Mouse (Mus musculus): ENCODE measurements around the gene Cnot1. TPM values are rescaled to one million over a fixed set of nuclear protein-coding genes. Genes with fewer than 3 reads are reported as not detected.

The Cnot1 gene
- total and polyA plus RNA-seq, 3 experiments: 142 to 182 (median 146) TPM

DNA sequence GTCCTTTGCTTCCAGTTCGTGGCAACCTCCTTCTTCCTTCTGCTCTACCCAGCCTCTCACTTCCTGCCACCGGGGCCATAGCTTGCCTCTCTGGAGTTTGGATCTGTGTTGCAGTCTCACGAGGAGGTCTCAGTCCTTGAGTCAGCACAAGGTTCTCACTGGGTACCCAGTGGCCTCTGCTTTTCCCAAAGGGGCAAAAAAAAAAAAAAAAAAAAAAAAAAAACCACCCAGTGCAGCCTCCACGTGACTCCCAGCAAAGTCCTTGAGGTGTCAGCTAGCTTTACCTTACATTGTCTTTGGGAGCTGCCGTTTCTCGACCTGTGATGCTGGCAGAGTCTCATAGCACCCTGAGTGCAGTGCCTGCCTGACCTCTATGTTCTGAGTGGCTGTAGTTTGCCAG, 109.1 kb downstream of the Cnot1 start:
- in situ Hi-C loops (cut with MboI; ENCODE audit: low pct_ligation_motif_present, low pct_unique_long_range_greater_than_20kb, low sequenced_read_pairs): loop anchor here (5.0 kb wide), 1 partner anchor 96 kb away; no protein-coding TSS in a partner anchor
- DNase-seq (ENCODE audit: extremely low read depth): no peak
- H3K4me1 ChIP-seq (ENCODE audit: control insufficient read depth in 1 of 2, insufficient read depth in 2 of 2): peaks cover 0 to 21% of the 10 kb centered on the region in 2 experiments; a peak in 2 of 4 replicates
- TF ChIP-seq ZNF384 (IDR thresholded peaks at IDR 0.05; ENCODE audit: low read depth, low read length): peak; percentile 70
- TF ChIP-seq RAD21 (IDR thresholded peaks at IDR 0.05; ENCODE audit: low read depth, low read length): no peak
- TF ChIP-seq BHLHE40 (IDR thresholded peaks at IDR 0.05; ENCODE audit: low read depth, low read length): 0 out of 2 replicates have a peak, but pooled peaks have one; percentile 19
- no peaks in the 10 kb centered on the region for H3K9me3 ChIP-seq (replicated peaks; ENCODE audit: low read length)
- H3K4me2 ChIP-seq (ENCODE audit: insufficient read depth, low read depth, poor library complexity, severe bottlenecking): no peak overlapping the region
- no peak overlapping the region for H3K4me3 ChIP-seq (replicated peaks in 1 of 3; ENCODE audit: low read depth in 2 of 3, low read length in 2 of 3, poor library complexity in 1 of 3)
- dilution Hi-C loops (cut with MboI; ENCODE audit: extremely low pct_ligation_motif_present, extremely low pct_unique_long_range_greater_than_20kb, low sequenced_read_pairs): no loop called here
- H3K36me3 ChIP-seq (replicated peaks in 1 of 2; ENCODE audit: control insufficient read depth in 1 of 2, insufficient read depth in 1 of 2, low read length in 1 of 2): no peaks in the 10 kb centered on the region
- no peak overlapping the region for H3K9ac ChIP-seq (ENCODE audit: insufficient read depth, low read depth)
- H3K79me2 ChIP-seq (replicated peaks; ENCODE audit: control insufficient read depth, extremely low read depth, insufficient read depth, poor library complexity, severe bottlenecking): no peaks in the 10 kb centered on the region
- H3K27ac ChIP-seq (ENCODE audit: insufficient read depth, low read depth): no peak overlapping the region
- H3K27me3 ChIP-seq (replicated peaks): peaks cover 49% of the 10 kb centered on the region

DNA sequence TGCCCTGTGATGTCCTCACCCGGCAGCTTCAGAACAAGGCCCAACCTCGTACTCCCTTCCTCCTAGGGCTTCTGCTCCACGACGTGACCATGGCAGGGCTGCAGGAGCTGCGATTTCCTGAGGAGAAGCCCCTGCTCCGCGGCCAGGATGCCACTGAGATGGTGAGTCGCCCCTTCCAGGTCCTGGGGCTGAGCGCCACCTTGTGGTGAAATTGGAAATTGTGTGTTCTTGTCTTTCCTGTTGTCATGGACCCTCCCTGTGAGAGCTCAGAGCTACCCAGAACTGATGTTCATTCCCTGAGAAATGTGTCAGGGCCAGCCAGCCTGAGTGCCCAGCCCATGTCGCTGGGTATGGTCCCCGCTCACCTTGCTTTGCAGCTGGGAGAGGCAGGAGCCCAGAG, 110.1 kb downstream of the Cnot1 start:
- in situ Hi-C loops (cut with MboI; ENCODE audit: low pct_ligation_motif_present, low pct_unique_long_range_greater_than_20kb, low sequenced_read_pairs) (loop anchor here (5.0 kb wide), 1 partner anchor 95 kb away; no protein-coding TSS in a partner anchor), dilution Hi-C loops (cut with MboI; ENCODE audit: extremely low pct_ligation_motif_present, extremely low pct_unique_long_range_greater_than_20kb, low sequenced_read_pairs) (no loop called here)
- Histone ChIP-seq H3K4me1 (ENCODE audit: control insufficient read depth in 1 of 2, insufficient read depth in 2 of 2) (peaks cover 0 to 13% of the 10 kb centered on the region in 2 experiments; a peak in 2 of 4 replicates), H3K36me3 (replicated peaks in 1 of 2; ENCODE audit: control insufficient read depth in 1 of 2, insufficient read depth in 1 of 2, low read length in 1 of 2) (no peaks in the 10 kb centered on the region), H3K9me3 (replicated peaks; ENCODE audit: low read length) (no peaks in the 10 kb centered on the region), H3K4me2 (ENCODE audit: insufficient read depth, low read depth, poor library complexity, severe bottlenecking) (peak overlapping the region; percentile 50), H3K4me3 (replicated peaks in 1 of 3; ENCODE audit: low read depth in 2 of 3, low read length in 2 of 3, poor library complexity in 1 of 3) (no peak overlapping the region), H3K9ac (ENCODE audit: insufficient read depth, low read depth) (no peak overlapping the region), H3K79me2 (replicated peaks; ENCODE audit: control insufficient read depth, extremely low read depth, insufficient read depth, poor library complexity, severe bottlenecking) (no peaks in the 10 kb centered on the region), H3K27me3 (replicated peaks) (peaks cover 46% of the 10 kb centered on the region), H3K27ac (ENCODE audit: insufficient read depth, low read depth) (no peak overlapping the region)
- peak; percentile 82 for DNase-seq (ENCODE audit: extremely low read depth)
- peak; percentile 49; the same call in 1 of the 2 replicates for TF ChIP-seq NELFE (IDR thresholded peaks at IDR 0.05; ENCODE audit: low read depth, low read length)
- 0 out of 2 replicates have a peak, but pooled peaks have one; percentile 14 for TF ChIP-seq MAX (IDR thresholded peaks at IDR 0.05; ENCODE audit: low read length)
- no peak for TF ChIP-seq HCFC1 (IDR thresholded peaks at IDR 0.05; ENCODE audit: low read depth, low read length)
- TF ChIP-seq SMC3 (IDR thresholded peaks at IDR 0.05; ENCODE audit: low read depth, low read length): peak; percentile 94
- peak; percentile 80 to 95 for TF ChIP-seq CTCF (conservative IDR thresholded peaks at IDR 0.05 in 1 of 2, IDR thresholded peaks at IDR 0.05 in 1 of 2; ENCODE audit: low read depth in 2 of 2, low read length in 2 of 2)
- TF ChIP-seq JUN (IDR thresholded peaks at IDR 0.05; ENCODE audit: insufficient read depth, low read depth, low read length): no peak
- no peak for TF ChIP-seq USF2 (conservative IDR thresholded peaks at IDR 0.05; ENCODE audit: low read depth, low read length)
- TF ChIP-seq ZNF384 (IDR thresholded peaks at IDR 0.05; ENCODE audit: low read depth, low read length): peak; percentile 60
- peak; percentile 93 for TF ChIP-seq RAD21 (IDR thresholded peaks at IDR 0.05; ENCODE audit: low read depth, low read length)
- TF ChIP-seq RCOR1 (conservative IDR thresholded peaks at IDR 0.05; ENCODE audit: low read depth, low read length): no peak
- 0 out of 2 replicates have a peak, but pooled peaks have one; percentile 13 for TF ChIP-seq IRF4 (IDR thresholded peaks at IDR 0.05; ENCODE audit: low read depth, low read length)
- no peak for TF ChIP-seq ZMIZ1 (IDR thresholded peaks at IDR 0.05; ENCODE audit: low read depth, low read length)
- TF ChIP-seq MXI1 (IDR thresholded peaks at IDR 0.05; ENCODE audit: low read depth, low read length): no peak
- no peak for TF ChIP-seq POLR2A (IDR thresholded peaks at IDR 0.05; ENCODE audit: low read depth, low read length)
- TF ChIP-seq MEF2A (IDR thresholded peaks at IDR 0.05; ENCODE audit: borderline replicate concordance, low read depth, low read length): no peak
- TF ChIP-seq MAZ (IDR thresholded peaks at IDR 0.05; ENCODE audit: low read depth, low read length): no peak
- no peak for TF ChIP-seq POLR2AphosphoS2 (IDR thresholded peaks at IDR 0.05; ENCODE audit: low read depth, low read length)
- peak; percentile 69 for TF ChIP-seq ZC3H11A (IDR thresholded peaks at IDR 0.05; ENCODE audit: low read depth, low read length)
- no peak for TF ChIP-seq E2F4 (IDR thresholded peaks at IDR 0.05; ENCODE audit: insufficient replicate concordance, low read depth, low read length)
